Mouse (Mus musculus) retina, embryonic 14.5 days (tissue): ENCODE results near the gene March10.

Experiments
- DNase-seq: peaks from one replicate; pipeline ENCODE4 v3.0.0-alpha.2; 2015; ENCODE audit warnings: low spot score

Gene March10

GRCm38 (mm10) chr11:105456497-105456907 lies at the start of gene March10:
Gene March10, minus strand, starts transcription at chr11:105456735.
- peak; percentile 78 for DNase-seq

DNA sequence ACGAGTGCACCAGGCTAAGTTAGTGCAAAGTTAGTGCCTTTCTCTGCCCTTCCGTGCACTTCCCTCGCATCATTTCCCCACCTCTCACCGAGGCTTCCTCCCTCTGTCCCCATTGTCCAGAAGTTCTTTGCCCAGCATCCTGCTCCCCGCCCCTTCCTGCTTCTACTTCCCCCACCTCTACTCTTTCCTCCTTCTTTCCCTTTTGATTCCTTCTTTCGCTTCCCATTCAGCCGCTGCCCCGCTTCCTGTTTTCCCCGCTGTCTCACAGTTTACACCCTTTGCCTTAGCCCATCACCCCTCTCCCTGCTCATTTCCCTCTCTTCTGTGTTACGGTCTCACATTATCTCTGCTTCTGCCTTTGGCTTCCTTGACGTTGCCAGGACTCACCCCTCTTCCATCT lies 49.8 kb upstream of the March10 start:
- DNase-seq, result no peak

GRCm38 (mm10) chr11:105505038-105505437 lies 48.5 kb upstream of the March10 start:
- DNase-seq, result no peak

GRCm38 (mm10) chr11:105502311-105502710 lies 45.8 kb upstream of the March10 start:
- DNase-seq, result no peak

DNA sequence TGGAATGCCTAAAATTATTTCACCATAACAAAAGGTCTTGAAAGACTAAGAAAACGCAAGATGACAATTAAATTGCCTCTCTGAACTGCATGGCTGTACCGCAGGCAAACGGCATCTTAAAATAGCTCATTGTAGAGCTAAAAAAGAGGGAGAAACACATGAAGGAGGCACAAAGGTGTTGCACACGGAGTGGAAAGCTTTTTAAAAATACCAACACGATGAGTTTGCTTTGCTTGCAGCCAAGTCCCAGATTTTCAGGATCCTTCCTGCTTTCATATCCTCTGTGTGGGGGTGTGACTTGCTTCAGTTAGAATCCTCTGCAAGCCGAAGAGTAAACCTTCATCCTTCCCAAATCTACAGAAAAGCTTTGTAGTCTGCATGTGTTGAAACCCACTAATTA lies 41.0 kb upstream of the March10 start:
- DNase-seq, result no peak

DNA sequence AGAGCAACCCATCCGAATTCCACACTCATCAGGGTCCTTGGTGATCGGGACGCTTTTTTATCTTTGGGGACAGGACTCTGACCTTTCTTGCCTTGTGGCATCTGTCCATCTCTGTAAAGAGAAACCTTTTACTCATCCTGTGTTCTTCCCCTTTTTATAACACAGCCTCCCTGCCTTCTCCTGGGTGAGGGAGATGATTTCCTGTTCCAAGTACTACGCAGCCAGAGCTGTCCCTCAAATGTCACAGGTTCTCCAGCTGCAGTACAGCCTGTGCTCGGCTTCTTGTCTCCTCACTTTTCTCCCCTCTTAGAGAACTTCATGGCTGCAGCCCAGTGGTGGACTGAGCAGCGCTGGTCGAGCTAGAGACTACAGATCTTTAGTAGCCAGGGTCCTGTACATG lies 40.1 kb upstream of the March10 start:
- DNase-seq, result no peak

DNA sequence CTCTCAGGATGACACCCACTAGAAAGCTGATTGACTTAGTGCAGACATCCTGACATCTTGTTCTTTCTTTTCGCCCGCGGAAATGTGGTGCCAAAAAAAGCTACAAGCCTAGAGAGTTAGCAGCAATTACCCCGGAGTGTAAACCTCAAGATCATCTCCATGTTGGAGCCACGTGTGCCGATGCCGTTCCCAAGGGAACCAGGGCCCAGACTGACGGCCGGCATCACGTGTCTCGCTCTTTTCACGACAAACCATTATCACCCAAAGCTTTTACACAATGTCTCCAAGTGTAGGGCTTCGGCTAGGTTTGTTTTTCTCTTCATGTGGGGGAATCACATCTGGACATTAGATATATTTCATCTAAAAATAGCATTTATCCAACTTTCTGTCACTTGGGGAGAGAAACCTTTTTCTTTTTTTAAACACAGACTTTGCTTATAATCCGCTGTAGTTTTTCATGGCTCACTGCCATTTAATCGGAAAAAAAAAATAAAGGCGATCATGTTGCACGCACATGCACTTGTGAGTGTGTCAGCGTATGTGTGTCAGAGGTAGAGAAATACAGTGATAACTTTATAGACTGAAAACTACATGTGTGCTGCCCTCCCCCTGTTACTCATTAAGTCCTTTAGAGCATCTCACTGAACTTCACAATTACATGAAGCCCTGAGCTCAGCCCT lies 39.2 kb upstream of the March10 start:
- DNase-seq, result no peak

- DNase-seq, result no peak
These were observed 38.3 kb upstream of the March10 start for GRCm38 (mm10) chr11:105494786-105495369.

GRCm38 (mm10) chr11:105492392-105492791 lies 35.9 kb upstream of the March10 start:
- DNase-seq, result no peak

- no peak for DNase-seq
These were observed 34.4 kb upstream of the March10 start for GRCm38 (mm10) chr11:105490971-105491370.

DNA sequence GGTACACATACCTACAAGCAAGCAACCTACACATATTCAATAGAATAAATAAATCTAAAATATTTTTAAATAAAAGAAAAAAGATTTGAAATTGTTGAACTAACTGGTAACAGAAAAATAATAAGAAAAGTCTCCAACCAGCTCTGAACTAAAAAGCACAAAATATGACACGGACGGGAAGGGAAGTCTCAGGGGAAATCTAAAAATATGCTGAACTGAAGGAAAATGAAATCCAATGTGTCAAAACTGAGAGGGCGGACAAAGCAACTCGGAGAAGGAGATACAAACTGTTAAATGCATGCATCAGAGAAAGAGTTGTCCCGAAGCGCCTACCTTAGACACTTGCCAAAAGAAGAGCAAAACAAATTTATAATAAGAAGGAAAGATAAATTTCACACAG lies 28.9 kb upstream of the March10 start:
- DNase-seq, result no peak

DNA sequence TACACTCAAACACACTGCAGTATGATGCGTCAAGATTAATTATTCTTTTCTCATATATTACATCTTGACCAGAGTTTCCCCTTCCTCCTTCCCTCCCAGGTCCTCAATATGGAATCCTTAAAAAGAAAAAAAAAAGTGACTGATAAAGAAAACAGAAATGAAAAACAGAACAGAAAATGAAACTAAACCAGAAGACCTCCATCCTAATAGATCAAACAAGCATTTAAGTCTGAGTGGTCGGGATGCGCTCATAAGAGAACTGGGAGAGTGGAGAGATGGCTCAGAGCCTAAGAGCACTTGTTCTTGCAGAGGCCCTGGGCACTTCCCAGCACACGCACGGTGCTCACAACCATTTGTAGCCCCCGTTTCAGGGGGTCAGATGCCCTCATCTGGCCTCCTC lies 28.5 kb upstream of the March10 start:
- no peak for DNase-seq

- no peak for DNase-seq
These were observed 26.2 kb upstream of the March10 start for GRCm38 (mm10) chr11:105482747-105483146.

GRCm38 (mm10) chr11:105474746-105475145 lies 18.2 kb upstream of the March10 start:
- DNase-seq, result no peak

GRCm38 (mm10) chr11:105474352-105474736 lies 17.8 kb upstream of the March10 start:
- no peak for DNase-seq

- no peak for DNase-seq
These were observed 17.3 kb upstream of the March10 start for GRCm38 (mm10) chr11:105473716-105474351.

GRCm38 (mm10) chr11:105472610-105473009 lies 16.1 kb upstream of the March10 start:
- no peak for DNase-seq

- DNase-seq, result no peak
These were observed 14.4 kb upstream of the March10 start for GRCm38 (mm10) chr11:105470896-105471295.

GRCm38 (mm10) chr11:105469561-105469960 lies 13.0 kb upstream of the March10 start:
- DNase-seq, result no peak

DNA sequence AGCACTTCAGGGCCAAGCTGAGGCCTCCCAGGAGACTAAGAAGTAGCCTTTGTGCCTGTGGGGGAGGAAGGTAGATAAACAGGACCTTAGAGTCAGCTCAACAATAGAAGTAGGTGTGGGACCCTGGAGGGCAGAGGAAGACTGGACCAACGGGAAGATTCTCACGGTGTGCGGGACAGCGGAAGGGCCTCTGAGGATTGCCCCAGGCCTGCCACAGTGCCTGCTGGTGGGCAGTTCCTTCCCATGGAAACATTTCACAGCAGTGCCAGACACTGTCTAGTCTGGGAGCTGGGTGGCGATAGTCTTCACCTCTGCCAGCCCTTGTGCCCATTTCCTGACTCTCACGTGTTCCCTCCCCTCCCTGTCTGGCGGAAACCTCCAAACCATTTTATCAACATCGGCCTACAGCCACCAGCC lies 12.6 kb upstream of the March10 start:
- no peak for DNase-seq

DNA sequence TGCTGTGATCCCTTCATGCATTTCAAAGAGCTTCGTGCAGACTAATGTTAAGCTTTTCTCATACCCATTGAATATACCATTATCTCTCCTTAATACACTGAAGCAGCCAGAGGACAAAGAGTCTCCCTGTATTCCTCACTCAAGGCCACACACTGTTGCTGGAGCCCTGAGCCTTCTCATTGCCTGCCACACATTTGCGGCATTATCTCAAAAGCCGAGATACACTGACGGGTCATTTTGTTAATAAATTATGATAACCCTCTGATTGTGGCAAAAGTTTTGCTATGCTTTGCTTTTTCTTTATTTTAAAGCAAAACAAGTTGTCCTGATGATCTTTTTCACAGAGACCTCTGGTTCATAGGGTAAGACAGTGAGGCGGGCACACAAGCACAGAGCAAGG lies 11.9 kb upstream of the March10 start:
- DNase-seq, result no peak

DNA sequence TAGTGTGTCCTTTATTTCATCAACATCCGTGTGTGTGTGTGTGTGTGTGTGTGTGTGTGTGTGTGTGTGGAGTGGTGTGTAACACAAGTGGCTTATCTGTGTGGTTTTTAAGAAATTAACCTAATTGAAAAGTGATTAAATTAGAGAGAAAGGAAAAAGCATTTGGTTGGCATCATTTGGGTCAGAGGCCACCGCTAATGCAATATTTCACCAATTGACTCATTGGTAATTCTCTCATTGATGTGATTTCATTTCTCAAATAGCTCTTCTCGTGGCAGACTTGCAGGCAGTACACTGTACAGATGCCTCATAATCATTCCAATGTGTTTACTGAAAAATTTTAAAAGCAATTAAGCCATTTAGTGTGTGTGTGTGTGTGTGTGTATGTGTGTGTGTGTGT lies 11.3 kb upstream of the March10 start:
- no peak for DNase-seq

DNA sequence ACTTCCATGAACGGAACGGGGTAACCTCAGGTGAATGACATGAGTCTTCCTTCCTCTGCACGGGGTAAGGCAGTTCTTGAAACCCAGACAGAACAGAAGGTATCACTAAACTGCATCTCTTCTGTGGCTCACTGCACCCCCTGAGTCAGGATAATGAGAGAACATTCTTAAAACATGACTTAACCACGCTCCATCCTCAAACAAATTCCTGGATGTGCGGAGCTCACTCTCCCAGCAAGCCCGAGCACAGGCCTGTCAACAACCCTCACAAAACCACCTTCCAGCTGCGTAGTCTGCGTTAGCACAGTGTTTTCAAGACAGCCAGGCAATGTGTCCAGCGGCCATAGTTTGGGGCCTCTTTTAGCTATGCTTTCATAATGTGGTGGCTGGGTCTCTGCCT lies 10.7 kb upstream of the March10 start:
- no peak for DNase-seq

DNA sequence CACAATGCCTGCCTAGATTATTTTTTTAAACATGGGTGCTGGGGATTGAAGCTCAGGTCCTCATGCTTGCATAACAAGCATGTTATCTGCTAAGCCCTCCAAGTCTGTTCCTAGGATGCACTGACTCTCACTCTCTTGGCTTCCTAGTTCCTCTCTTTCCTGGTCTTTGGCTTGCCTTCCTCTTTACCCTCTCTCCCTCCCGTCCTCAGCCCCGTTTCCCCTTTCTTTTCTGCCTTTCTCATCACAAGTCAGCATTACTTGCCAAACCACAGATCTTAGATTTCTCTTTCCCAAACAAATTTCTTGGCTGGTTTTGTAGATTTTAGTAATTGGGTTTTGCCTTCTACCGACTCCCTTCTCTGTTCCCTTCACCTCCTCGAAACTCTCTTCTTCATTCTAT lies 10.2 kb upstream of the March10 start:
- no peak for DNase-seq
